Mouse (Mus musculus) E14TG2a.4 (cell line): Measurements from ENCODE around the gene Itih1.

Experiments used
- CTCF ChIP-seq: conservative IDR thresholded peaks from 2 replicates; pipeline ENCODE4 v1.5.1; 2014; ENCODE audit warnings: low read length
- NANOG ChIP-seq: IDR thresholded peaks from 2 replicates; pipeline ENCODE4 v1.6.1; 2014; ENCODE audit warnings: borderline replicate concordance, low read length, mixed read lengths
- POU5F1 ChIP-seq: IDR thresholded peaks from 2 replicates; pipeline ENCODE4 v1.6.1; 2014; ENCODE audit warnings: low read length, borderline replicate concordance

GRCm38 (mm10) chr14:30925492-30925891 lies 17.6 kb downstream of the Itih1 start:
- TF ChIP-seq CTCF (no peak), NANOG (no peak), POU5F1 (no peak)
